Comparison of ENCODE assay signal across 17 mouse cellular contexts in genomic region chr13:114909514-114909913, GRCm38 (mm10).
"Had no signal": no experiment of that assay in that cellular context is flagged by ENCODE, and none has a peak within 500 bp of the region (broad histone marks: within the 10 kb centered on the region; RNA-seq: fewer than 3 reads in every experiment).

No protein-coding gene starts in this region.

- ATAC-seq: liver, embryonic 12.5 days; midbrain, embryonic 16.5 days had no signal

- H3K27me3 ChIP-seq: liver, embryonic 12.5 days; midbrain, embryonic 12.5 days; neural tube, embryonic 12.5 days; stomach, embryonic 15.5 days had no signal

- DNase-seq: lung, adult 18-20 months; lung, embryonic 14.5 days; lung, postnatal 10 days; lung, postnatal 36 days; midbrain, embryonic 14.5 days; right cerebral cortex, postnatal 14 days; thymus, adult 2 months; thymus, postnatal 25 days; thymus, postnatal 4 days had no signal

- H3K4me1 ChIP-seq: midbrain, embryonic 10.5 days; midbrain, embryonic 12.5 days; neural tube, embryonic 12.5 days; stomach, embryonic 15.5 days had no signal

- H3K36me3 ChIP-seq: liver, embryonic 12.5 days; midbrain, embryonic 10.5 days; midbrain, embryonic 12.5 days; neural tube, embryonic 12.5 days; stomach, embryonic 15.5 days had no signal

- H3K4me3 ChIP-seq: liver, embryonic 12.5 days; midbrain, embryonic 10.5 days; midbrain, embryonic 12.5 days; neural tube, embryonic 12.5 days; stomach, embryonic 15.5 days had no signal

- H3K4me2 ChIP-seq: liver, embryonic 12.5 days; lung, embryonic 14.5 days; midbrain, embryonic 12.5 days; neural tube, embryonic 12.5 days; stomach, embryonic 15.5 days had no signal

- H3K27ac ChIP-seq: liver, embryonic 12.5 days; liver, embryonic 14.5 days; midbrain, embryonic 10.5 days; midbrain, embryonic 12.5 days; neural tube, embryonic 12.5 days; stomach, embryonic 15.5 days; stomach, postnatal 0 days had no signal

- H3K9ac ChIP-seq: liver, embryonic 12.5 days; liver, embryonic 14.5 days; lung, embryonic 14.5 days; midbrain, embryonic 12.5 days; neural tube, embryonic 12.5 days; stomach, embryonic 15.5 days had no signal

- H3K9me3 ChIP-seq: liver, embryonic 12.5 days; midbrain, embryonic 10.5 days; midbrain, embryonic 12.5 days; neural tube, embryonic 12.5 days; stomach, embryonic 15.5 days had no signal
